Mouse (Mus musculus): ENCODE results near the gene Hist1h3e. TPM values are rescaled to one million over a fixed set of nuclear protein-coding genes. Genes with fewer than 3 reads are reported as not detected.
A peak's percentile ranks its signal among the peaks of the same experiment; 100 is the strongest.

The Hist1h3e gene
- polyA plus RNA-seq, 1 experiment from 2014 or later = 0.56 TPM

DNA sequence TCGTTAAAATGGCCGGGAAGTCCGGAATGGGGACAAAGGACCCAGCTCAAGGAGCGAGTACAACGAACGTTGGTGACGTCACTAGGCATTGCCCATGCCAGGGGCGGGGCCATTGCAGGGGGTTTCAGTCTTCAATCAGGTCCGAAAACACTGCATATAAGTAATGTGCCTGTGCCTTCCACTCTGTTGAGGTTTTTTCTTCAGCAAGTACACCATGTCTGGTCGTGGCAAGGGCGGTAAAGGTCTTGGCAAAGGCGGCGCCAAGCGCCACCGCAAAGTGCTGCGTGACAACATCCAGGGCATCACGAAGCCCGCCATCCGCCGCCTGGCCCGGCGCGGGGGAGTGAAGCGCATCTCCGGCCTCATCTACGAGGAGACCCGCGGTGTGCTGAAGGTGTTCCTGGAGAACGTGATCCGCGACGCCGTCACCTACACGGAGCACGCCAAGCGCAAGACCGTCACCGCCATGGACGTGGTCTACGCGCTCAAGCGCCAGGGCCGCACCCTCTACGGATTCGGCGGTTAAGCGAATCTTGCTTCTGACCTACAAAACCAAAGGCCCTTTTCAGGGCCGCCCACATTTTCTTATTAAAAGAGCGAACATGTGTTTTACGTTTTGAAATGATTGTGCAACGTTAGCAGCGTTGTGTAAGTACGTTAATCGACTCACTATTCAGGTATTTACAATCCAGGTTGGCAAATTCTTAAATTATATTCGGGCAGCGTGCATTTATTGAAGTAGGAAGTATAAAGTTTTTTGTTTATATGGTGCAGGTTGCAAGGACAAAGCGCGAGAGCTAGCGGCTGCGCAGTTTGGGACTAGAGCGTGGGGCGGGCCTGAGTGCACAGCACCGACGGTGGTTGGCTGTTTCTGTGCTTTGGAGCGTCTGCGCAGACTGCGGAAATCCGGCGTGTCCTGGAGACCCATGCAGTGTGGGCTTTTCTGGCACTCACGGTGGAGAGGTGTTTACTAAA lies 31.0 kb downstream of the Hist1h3e start, which contains the start of gene Hist1h4h:
Hist1h4h (plus strand) TSS at position 150 of the 975 bp plus-strand sequence.
- ChIA-PET POLR2A (interaction anchor here (0.6 kb wide), 1 partner anchor 1793 kb away, joined by 3 read pairs; no protein-coding TSS in a partner anchor), CTCF (no interaction called here)
- peak; percentile 92 for DNase-seq (ENCODE audit: low read depth, low spot score)
- in situ Hi-C loops (cut with MboI; ENCODE audit: low pct_unique_long_range_greater_than_20kb) = loop anchor here (5.0 to 10.0 kb wide), 3 partner anchors 66 to 1816 kb away; partner anchors contain the start of genes Hist1h2ag, Hist1h2ai, Hist1h2bj and Hist1h2bl
- no peak for TF ChIP-seq CTCF (IDR thresholded peaks at IDR 0.05)
- H3K27me3 ChIP-seq = no peaks in the 10 kb centered on the region
- ATAC-seq = peak; percentile 68

DNA sequence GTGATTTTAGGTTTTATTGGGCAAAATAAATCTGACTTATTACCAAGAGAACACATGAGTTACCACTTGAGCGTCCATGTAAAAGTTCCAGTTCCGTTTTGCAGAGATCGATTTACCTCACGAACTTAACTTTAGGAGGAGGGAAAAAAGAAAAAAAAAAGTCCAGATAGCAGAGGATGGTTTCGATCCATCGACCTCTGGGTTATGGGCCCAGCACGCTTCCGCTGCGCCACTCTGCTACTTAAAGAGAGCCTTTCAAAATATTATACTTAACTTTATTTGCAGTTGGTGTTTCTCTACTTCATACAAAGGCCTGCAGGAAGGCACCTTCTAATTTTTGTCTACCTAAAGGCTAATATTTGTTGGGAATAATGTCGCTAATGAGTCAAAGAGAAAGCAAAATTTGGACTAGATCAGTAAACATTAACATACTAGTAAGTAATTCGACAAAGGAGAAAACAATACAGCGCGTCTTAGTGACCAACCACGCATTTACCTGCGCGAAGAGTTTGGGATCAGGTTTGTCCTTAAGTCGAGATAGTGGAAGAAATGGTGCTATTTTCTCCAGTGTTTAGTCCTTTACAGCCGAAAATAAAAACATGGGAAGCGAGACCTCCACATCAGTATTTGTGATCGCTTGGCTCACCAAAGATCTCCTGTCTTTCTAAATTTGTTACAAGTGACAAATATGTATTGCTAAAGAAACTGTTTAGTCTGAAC lies 31.8 kb downstream of the Hist1h3e start:
- ChIA-PET POLR2A (interaction anchor here (1.2 kb wide), 1 partner anchor 26 kb away, joined by 3 read pairs; no protein-coding TSS in a partner anchor), CTCF (interaction anchor here (0.7 to 1.4 kb wide), 4 partner anchors 80 to 1486 kb away, joined by 3 to 5 read pairs (median 4); no protein-coding TSS in a partner anchor)
- in situ Hi-C loops (cut with MboI; ENCODE audit: low pct_unique_long_range_greater_than_20kb) = loop anchor here (5.0 to 10.0 kb wide), 3 partner anchors 67 to 1816 kb away; partner anchors contain the start of genes Hist1h2ag, Hist1h2ai, Hist1h2bj and Hist1h2bl
- DNase-seq (ENCODE audit: low read depth, low spot score) (no peak), ATAC-seq (peak; percentile 1)
- no peaks in the 10 kb centered on the region for H3K27me3 ChIP-seq
- TF ChIP-seq CTCF (IDR thresholded peaks at IDR 0.05) = no peak

DNA sequence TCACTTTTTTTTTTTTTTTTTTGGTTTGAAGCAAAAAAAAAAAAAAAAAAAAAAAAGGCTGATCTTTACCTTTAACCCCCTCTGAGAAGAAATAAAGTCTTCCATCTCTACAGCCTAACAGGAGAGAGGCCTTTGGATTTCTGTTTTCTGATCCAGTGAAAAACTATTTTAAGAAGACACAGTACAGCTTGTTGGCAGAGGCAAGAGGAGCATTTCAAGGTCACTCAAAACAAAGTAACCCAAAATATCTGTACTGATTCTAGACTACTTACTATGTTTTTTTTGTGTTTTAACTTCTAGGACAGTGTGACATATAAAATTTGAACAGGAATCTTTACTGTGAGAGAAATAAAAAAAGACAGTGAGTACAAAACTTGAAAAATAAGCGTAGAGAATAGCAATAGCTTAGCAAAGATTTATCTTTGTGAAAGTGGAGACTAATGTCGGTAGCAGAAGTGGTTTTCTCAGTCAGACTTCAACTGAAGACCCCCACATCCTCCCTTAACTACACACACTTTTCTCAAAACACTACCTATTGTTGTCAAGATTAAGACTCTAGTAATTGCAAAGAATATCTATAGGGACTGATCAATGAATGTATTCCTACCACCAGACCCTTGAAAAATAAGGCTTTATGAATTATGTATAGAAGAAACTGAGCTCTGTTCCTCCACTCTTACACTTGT lies 32.5 kb downstream of the Hist1h3e start:
- in situ Hi-C loops (cut with MboI; ENCODE audit: low pct_unique_long_range_greater_than_20kb) = loop anchor here (5.0 to 10.0 kb wide), 3 partner anchors 68 to 1815 kb away; partner anchors contain the start of genes Hist1h2ag, Hist1h2ai, Hist1h2bj and Hist1h2bl
- H3K27me3 ChIP-seq = no peaks in the 10 kb centered on the region
- DNase-seq (ENCODE audit: low read depth, low spot score) (no peak), ATAC-seq (no peak)
- POLR2A ChIA-PET = interaction anchor here (0.6 to 1.2 kb wide), 2 partner anchors 27 to 1819 kb away, joined by 3 to 4 read pairs; no protein-coding TSS in a partner anchor
- TF ChIP-seq CTCF (IDR thresholded peaks at IDR 0.05) = no peak
- CTCF ChIA-PET = interaction anchor here (0.7 to 1.4 kb wide), 5 partner anchors 80 to 1485 kb away, joined by 3 to 5 read pairs (median 3); no protein-coding TSS in a partner anchor

DNA sequence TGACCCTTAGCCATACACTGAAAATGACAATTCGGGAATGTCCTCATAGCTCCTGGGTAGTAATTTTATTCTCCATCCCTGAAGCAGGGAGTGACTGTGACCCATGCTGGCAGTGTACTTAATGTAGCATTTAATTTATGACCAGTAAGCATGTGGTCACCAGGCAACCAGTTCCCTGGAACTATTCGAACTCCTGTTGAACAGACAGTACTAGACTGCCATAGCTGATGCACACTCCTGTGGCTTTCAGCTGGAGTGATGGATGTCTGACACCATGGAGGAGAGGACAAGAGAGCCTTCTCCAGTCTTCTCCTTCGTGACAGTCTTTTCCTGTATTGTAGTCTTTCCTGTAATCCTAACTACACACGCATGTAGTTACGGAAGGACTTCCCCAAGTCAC lies 33.2 kb downstream of the Hist1h3e start:
- in situ Hi-C loops (cut with MboI; ENCODE audit: low pct_unique_long_range_greater_than_20kb) = no loop called here
- POLR2A ChIA-PET = interaction anchor here (0.6 to 1.2 kb wide), 2 partner anchors 28 to 1818 kb away, joined by 3 to 4 read pairs; no protein-coding TSS in a partner anchor
- no peaks in the 10 kb centered on the region for H3K27me3 ChIP-seq
- no peak for DNase-seq (ENCODE audit: low read depth, low spot score)
- no peak for TF ChIP-seq CTCF (IDR thresholded peaks at IDR 0.05)
- no peak for ATAC-seq
- CTCF ChIA-PET = interaction anchor here (1.2 to 2.4 kb wide), 5 partner anchors 76 to 1485 kb away, joined by 3 to 8 read pairs (median 4); no protein-coding TSS in a partner anchor

DNA sequence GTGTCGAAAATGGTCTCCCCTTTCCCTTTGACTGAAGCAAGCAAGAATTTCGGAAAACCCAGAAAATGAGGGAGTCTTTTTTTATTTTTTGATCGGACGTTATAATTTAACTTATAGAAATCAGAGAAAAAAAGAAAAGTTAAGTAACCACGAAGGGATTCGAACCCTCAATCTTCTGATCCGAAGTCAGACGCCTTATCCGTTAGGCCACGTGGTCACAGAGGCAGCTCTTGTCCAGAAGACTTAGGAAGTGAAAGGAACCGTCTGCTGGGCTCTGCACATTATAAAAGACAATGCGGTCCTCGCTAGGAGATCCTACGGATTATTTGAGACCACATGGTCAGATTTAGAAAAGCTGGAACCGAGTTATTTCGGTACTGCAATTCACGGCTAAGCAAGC lies 35.9 kb downstream of the Hist1h3e start:
- ChIA-PET POLR2A (interaction anchor here (1.7 kb wide), 1 partner anchor 94 kb away, joined by 5 read pairs; no protein-coding TSS in a partner anchor), CTCF (interaction anchor here (0.7 to 2.8 kb wide), 6 partner anchors 9 to 101 kb away, joined by 3 to 20 read pairs (median 3); no protein-coding TSS in a partner anchor)
- in situ Hi-C loops (cut with MboI; ENCODE audit: low pct_unique_long_range_greater_than_20kb) = no loop called here
- TF ChIP-seq CTCF (IDR thresholded peaks at IDR 0.05) = no peak
- H3K27me3 ChIP-seq = no peaks in the 10 kb centered on the region
- ATAC-seq (peak; percentile 27), DNase-seq (ENCODE audit: low read depth, low spot score) (no peak)

DNA sequence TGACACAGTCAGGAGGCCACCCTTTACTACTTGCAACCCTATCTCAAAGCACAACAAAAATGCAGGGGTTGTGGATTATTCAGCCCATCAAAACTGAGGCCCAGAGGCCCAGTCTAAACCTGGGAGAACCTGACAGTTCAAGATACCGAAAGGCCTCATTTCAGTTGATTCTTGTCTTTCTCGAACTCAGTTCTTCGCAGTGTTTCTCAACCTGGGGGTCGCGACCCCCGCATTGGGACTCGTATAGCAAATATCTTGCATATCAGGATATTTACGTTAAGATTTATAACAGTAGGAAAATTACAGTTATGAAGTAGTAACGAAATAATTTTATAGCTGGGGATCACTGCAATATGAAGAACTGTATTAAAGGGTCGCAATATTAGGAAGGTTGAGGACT lies 36.3 kb downstream of the Hist1h3e start:
- ATAC-seq = no peak
- no peak for TF ChIP-seq CTCF (IDR thresholded peaks at IDR 0.05)
- ChIA-PET CTCF (interaction anchor here (0.7 to 2.8 kb wide), 7 partner anchors 8 to 101 kb away, joined by 3 to 20 read pairs (median 3); no protein-coding TSS in a partner anchor), POLR2A (interaction anchor here (1.7 kb wide), 1 partner anchor 93 kb away, joined by 5 read pairs; no protein-coding TSS in a partner anchor)
- no peaks in the 10 kb centered on the region for H3K27me3 ChIP-seq
- in situ Hi-C loops (cut with MboI; ENCODE audit: low pct_unique_long_range_greater_than_20kb) = no loop called here
- DNase-seq (ENCODE audit: low read depth, low spot score) = no peak

DNA sequence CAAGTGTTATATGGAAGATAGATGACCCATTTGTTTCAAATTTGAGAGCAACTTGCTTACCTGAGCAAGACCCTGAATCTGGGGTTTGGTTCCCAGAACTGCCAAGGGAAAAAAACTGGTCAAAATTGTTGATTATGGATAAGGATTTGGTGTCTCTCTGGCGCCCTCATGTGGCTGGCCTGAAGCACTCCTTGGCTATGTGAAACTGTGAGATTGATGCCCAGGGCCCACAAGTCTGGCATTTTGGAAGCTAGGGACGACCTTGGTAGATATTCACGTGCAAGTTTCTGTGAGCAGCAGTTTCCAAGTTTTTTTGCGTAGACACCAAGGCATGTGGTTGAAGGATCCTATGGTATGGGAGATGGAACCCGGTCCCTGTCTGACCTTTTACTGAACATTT lies 37.5 kb downstream of the Hist1h3e start:
- no peaks in the 10 kb centered on the region for H3K27me3 ChIP-seq
- TF ChIP-seq CTCF (IDR thresholded peaks at IDR 0.05) = peak; percentile 95
- in situ Hi-C loops (cut with MboI; ENCODE audit: low pct_unique_long_range_greater_than_20kb) = loop anchor here (5.0 kb wide), 1 partner anchor 92 kb away; no protein-coding TSS in a partner anchor
- POLR2A ChIA-PET = interaction anchor here (0.5 kb wide), 1 partner anchor 91 kb away, joined by 3 read pairs; no protein-coding TSS in a partner anchor
- no peak for DNase-seq (ENCODE audit: low read depth, low spot score)
- peak; percentile 46 for ATAC-seq
- CTCF ChIA-PET = interaction anchor here (0.7 to 2.8 kb wide), 10 partner anchors 23 to 99 kb away, joined by 3 to 21 read pairs (median 5); no protein-coding TSS in a partner anchor

DNA sequence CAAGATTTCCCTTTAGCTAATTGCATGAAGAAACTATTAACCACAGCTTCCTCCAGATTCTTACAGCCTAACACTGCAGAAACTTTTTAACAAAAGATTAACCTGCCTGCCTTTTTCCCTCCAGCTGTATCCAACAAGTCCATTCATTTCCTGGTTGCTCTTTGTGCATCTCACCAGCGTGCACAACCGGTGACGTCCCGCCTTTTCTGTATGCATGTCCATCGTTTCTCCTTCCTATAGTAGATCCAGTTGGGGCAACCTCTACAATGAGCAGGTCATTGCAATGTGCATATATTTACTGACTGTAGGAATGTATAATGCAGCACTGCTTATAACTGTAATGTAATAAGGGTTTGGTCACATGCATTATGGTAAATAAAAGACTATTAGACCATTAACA lies 38.2 kb downstream of the Hist1h3e start:
- in situ Hi-C loops (cut with MboI; ENCODE audit: low pct_unique_long_range_greater_than_20kb) = loop anchor here (5.0 kb wide), 1 partner anchor 92 kb away; no protein-coding TSS in a partner anchor
- DNase-seq (ENCODE audit: low read depth, low spot score) (no peak), ATAC-seq (no peak)
- POLR2A ChIA-PET = no interaction called here
- H3K27me3 ChIP-seq = no peaks in the 10 kb centered on the region
- CTCF ChIA-PET = interaction anchor here (0.8 kb wide), 1 partner anchor 91 kb away, joined by 4 read pairs; no protein-coding TSS in a partner anchor
- TF ChIP-seq CTCF (IDR thresholded peaks at IDR 0.05) = no peak

DNA sequence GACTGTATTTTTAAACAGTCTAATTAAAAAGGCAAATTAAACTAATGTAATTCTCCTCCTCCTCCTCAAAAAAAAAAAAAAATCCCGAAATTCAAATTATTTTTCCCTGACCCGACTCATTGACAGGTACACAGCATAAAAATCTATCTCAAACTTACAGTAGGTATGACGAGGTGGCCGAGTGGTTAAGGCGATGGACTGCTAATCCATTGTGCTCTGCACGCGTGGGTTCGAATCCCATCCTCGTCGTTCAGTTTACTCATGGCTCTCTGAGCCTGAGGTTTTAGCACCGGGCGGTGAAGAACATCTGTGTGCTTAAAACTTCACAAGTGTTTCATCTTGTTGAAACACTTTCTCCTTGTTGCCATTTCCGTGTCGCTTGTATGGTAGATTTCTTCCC lies 40.5 kb downstream of the Hist1h3e start:
- no peak for TF ChIP-seq CTCF (IDR thresholded peaks at IDR 0.05)
- ATAC-seq (no peak), DNase-seq (ENCODE audit: low read depth, low spot score) (no peak)
- in situ Hi-C loops (cut with MboI; ENCODE audit: low pct_unique_long_range_greater_than_20kb) = loop anchor here (5.0 kb wide), 1 partner anchor 89 kb away; no protein-coding TSS in a partner anchor
- ChIA-PET POLR2A (no interaction called here), CTCF (no interaction called here)
- no peaks in the 10 kb centered on the region for H3K27me3 ChIP-seq

Measured in Patski (cell line).